Mouse (Mus musculus) brown adipose tissue, adult 24 weeks (tissue): ENCODE measurements around the gene Dgka. TPM values are rescaled to one million over a fixed set of nuclear protein-coding genes. Genes with fewer than 3 reads are reported as not detected.

Experiments
- polyA plus RNA-seq: library from polyadenylated mRNA; stranded (reverse); fragments of >200 nt; gene quantifications from 2 replicates; pipeline ENCODE4 v1.2.4, GENCODE M21; 2012; ENCODE audit not compliant: missing spikeins, insufficient read depth, insufficient read length

The Dgka gene
- polyA plus RNA-seq, 1 experiment, result 6.0 TPM

Other genes with a start within 250 kb of the Dgka start
- gene Myl6b, start 246.2 kb downstream of the Dgka start, polyA plus RNA-seq, result 13.5 and 24.5 TPM in 2 replicates
- 31.6 and 35.5 TPM in 2 replicates for gene Esyt1, start 219.0 kb downstream of the Dgka start, polyA plus RNA-seq
- gene Zc3h10, start 197.1 kb downstream of the Dgka start, polyA plus RNA-seq, result 4.7 TPM in 2 replicates
- gene Rpl41, start 195.6 kb downstream of the Dgka start, polyA plus RNA-seq, result 1,628 and 2,018 TPM in 2 replicates
- 36.0 and 56.8 TPM in 2 replicates for gene Pa2g4, start 178.9 kb downstream of the Dgka start, polyA plus RNA-seq
- gene Erbb3, start 155.2 kb downstream of the Dgka start, polyA plus RNA-seq, result 1.3 and 2.0 TPM in 2 replicates
- 292 and 473 TPM in 2 replicates for gene Rps26, start 118.1 kb downstream of the Dgka start, polyA plus RNA-seq
- gene Ikzf4, start 98.9 kb downstream of the Dgka start, polyA plus RNA-seq, result 0.32 and 0.58 TPM in 2 replicates
- gene Suox, start 70.8 kb downstream of the Dgka start, polyA plus RNA-seq, result 24.4 and 34.2 TPM in 2 replicates
- 87.6 and 108 TPM in 2 replicates for gene Rab5b, start 48.6 kb downstream of the Dgka start, polyA plus RNA-seq
- gene Pmel, start 40.7 kb downstream of the Dgka start, polyA plus RNA-seq, result not detected in 2 replicates
- 8.6 and 11.1 TPM in 2 replicates for gene Cdk2, start 39.8 kb downstream of the Dgka start, polyA plus RNA-seq
- gene Pym1, start 3.0 kb upstream of the Dgka start, polyA plus RNA-seq, result 12.5 and 19.5 TPM in 2 replicates
- 34.9 and 38.0 TPM in 2 replicates for gene Mmp19, start 46.1 kb upstream of the Dgka start, polyA plus RNA-seq
- gene Dnajc14, start 59.2 kb upstream of the Dgka start, polyA plus RNA-seq, result 29.6 and 38.8 TPM in 2 replicates
- gene Tmem198b, start 59.5 kb upstream of the Dgka start, polyA plus RNA-seq, result 3.5 and 5.2 TPM in 2 replicates
- gene Sarnp, start 72.5 kb upstream of the Dgka start, polyA plus RNA-seq, result 66.7 and 88.6 TPM in 2 replicates
- 36.4 and 37.7 TPM in 2 replicates for gene Ormdl2, start 76.8 kb upstream of the Dgka start, polyA plus RNA-seq
- 1.0 and 1.3 TPM in 2 replicates for gene Gdf11, start 146.9 kb upstream of the Dgka start, polyA plus RNA-seq
- gene Cd63, start 156.1 kb upstream of the Dgka start, polyA plus RNA-seq, result 59.5 and 73.6 TPM in 2 replicates
- 10.9 and 11.5 TPM in 2 replicates for gene Rdh5, start 178.0 kb upstream of the Dgka start, polyA plus RNA-seq
- 297 and 417 TPM in 2 replicates for gene Bloc1s1, start 179.2 kb upstream of the Dgka start, polyA plus RNA-seq
- 23.2 and 28.5 TPM in 2 replicates for gene Itga7, start 189.0 kb upstream of the Dgka start, polyA plus RNA-seq
- gene Mettl7b, start 216.1 kb upstream of the Dgka start, polyA plus RNA-seq, result not detected in 2 replicates
- not detected in 2 replicates for gene Olfr9, start 244.6 kb upstream of the Dgka start, polyA plus RNA-seq